Mouse (Mus musculus): ENCODE results near the gene Olfr1024. TPM values are rescaled to one million over a fixed set of nuclear protein-coding genes. Genes with fewer than 3 reads are reported as not detected.

Gene Olfr1024
- total and polyA plus RNA-seq, 3 experiments: not detected

DNA sequence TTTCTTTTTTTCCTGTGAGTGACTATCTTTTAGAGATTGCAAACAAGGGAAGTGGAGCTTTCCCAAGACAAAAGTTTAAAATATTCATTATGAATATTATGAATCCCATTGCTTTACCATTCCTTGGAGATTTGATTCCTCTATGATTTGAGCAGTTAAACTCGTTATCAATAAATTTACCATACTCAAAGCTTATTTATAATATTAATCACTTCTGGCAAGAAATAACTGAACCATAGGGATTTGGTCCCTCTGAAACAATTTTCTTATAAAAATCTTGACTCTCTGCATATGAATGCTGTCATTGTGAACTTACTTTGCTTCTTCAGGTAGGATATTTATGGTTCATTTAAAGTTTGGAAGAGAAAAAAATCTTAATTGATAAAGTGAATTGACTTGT is 10.0 kb upstream of the Olfr1024 start, which contains the start of gene Olfr1025-ps1:
Gene Olfr1025-ps1, plus strand, starts transcription at position 301 of the 400 bp plus-strand sequence.
- no peaks in the 10 kb centered on the region for H3K4me1 ChIP-seq (ENCODE audit: control insufficient read depth in 1 of 2, insufficient read depth in 2 of 2)
- TF ChIP-seq RCOR1 (conservative IDR thresholded peaks at IDR 0.05; ENCODE audit: low read depth, low read length) (no peak), USF2 (conservative IDR thresholded peaks at IDR 0.05; ENCODE audit: low read depth, low read length) (no peak), KAT2A (IDR thresholded peaks at IDR 0.05; ENCODE audit: insufficient replicate concordance, low read length) (no peak), MEF2A (IDR thresholded peaks at IDR 0.05; ENCODE audit: borderline replicate concordance, low read depth, low read length) (no peak), EP300 (IDR thresholded peaks at IDR 0.05; ENCODE audit: low read length) (no peak), HCFC1 (IDR thresholded peaks at IDR 0.05; ENCODE audit: low read depth, low read length) (no peak)
- no peak within 1 kb of the TSS for H3K4me3 ChIP-seq (replicated peaks in 1 of 3; ENCODE audit: low read depth in 2 of 3, low read length in 2 of 3, poor library complexity in 1 of 3)
- in situ Hi-C loops (cut with MboI; ENCODE audit: low pct_ligation_motif_present, low pct_unique_long_range_greater_than_20kb, low sequenced_read_pairs) (no loop called here), dilution Hi-C loops (cut with MboI; ENCODE audit: extremely low pct_ligation_motif_present, extremely low pct_unique_long_range_greater_than_20kb, low sequenced_read_pairs) (no loop called here)
- H3K79me2 ChIP-seq (replicated peaks; ENCODE audit: control insufficient read depth, extremely low read depth, insufficient read depth, poor library complexity, severe bottlenecking): no peaks in the 10 kb centered on the region
- H3K27ac ChIP-seq (ENCODE audit: insufficient read depth, low read depth): no peak within 1 kb of the TSS
- no peaks in the 10 kb centered on the region for H3K27me3 ChIP-seq (replicated peaks)
- no peaks in the 10 kb centered on the region for H3K36me3 ChIP-seq (replicated peaks in 1 of 2; ENCODE audit: control insufficient read depth in 1 of 2, insufficient read depth in 1 of 2, low read length in 1 of 2)
- no peak for DNase-seq (ENCODE audit: extremely low read depth)
- no peak within 1 kb of the TSS for H3K9ac ChIP-seq (ENCODE audit: insufficient read depth, low read depth)
- no peak within 1 kb of the TSS for H3K4me2 ChIP-seq (ENCODE audit: insufficient read depth, low read depth, poor library complexity, severe bottlenecking)
- peaks cover 7% of the 10 kb centered on the region for H3K9me3 ChIP-seq (replicated peaks; ENCODE audit: low read length)

DNA sequence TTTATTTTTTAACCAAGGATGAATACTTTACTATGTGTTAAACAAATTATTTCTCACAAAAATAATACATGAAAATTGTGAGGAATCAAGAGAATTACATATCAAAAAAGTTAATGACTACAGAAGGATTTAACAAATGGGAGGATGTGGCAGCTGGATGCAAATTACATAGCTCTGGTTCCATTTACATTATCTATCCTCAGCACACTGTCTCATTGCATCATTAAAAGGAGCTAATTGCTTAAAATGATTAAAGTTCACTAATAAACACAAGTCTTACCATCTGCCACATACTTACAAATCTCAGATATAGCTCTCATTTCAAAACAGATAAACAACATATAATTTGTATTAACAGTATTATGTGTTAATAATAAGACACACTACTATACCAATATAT is 8.3 kb upstream of the Olfr1024 start:
- Histone ChIP-seq H3K27ac (ENCODE audit: insufficient read depth, low read depth) (no peak overlapping the region), H3K79me2 (replicated peaks; ENCODE audit: control insufficient read depth, extremely low read depth, insufficient read depth, poor library complexity, severe bottlenecking) (no peaks in the 10 kb centered on the region), H3K9me3 (replicated peaks; ENCODE audit: low read length) (peaks cover 11% of the 10 kb centered on the region), H3K36me3 (replicated peaks in 1 of 2; ENCODE audit: control insufficient read depth in 1 of 2, insufficient read depth in 1 of 2, low read length in 1 of 2) (no peaks in the 10 kb centered on the region), H3K4me1 (ENCODE audit: control insufficient read depth in 1 of 2, insufficient read depth in 2 of 2) (no peaks in the 10 kb centered on the region), H3K4me3 (replicated peaks in 1 of 3; ENCODE audit: low read depth in 2 of 3, low read length in 2 of 3, poor library complexity in 1 of 3) (no peak overlapping the region), H3K9ac (ENCODE audit: insufficient read depth, low read depth) (no peak overlapping the region), H3K27me3 (replicated peaks) (no peaks in the 10 kb centered on the region), H3K4me2 (ENCODE audit: insufficient read depth, low read depth, poor library complexity, severe bottlenecking) (no peak overlapping the region)
- in situ Hi-C loops (cut with MboI; ENCODE audit: low pct_ligation_motif_present, low pct_unique_long_range_greater_than_20kb, low sequenced_read_pairs): no loop called here
- no peak for TF ChIP-seq KAT2A (IDR thresholded peaks at IDR 0.05; ENCODE audit: insufficient replicate concordance, low read length)
- no peak for TF ChIP-seq RAD21 (IDR thresholded peaks at IDR 0.05; ENCODE audit: low read depth, low read length)
- no peak for TF ChIP-seq ELF1 (IDR thresholded peaks at IDR 0.05; ENCODE audit: low read depth, low read length)
- no peak for TF ChIP-seq MXI1 (IDR thresholded peaks at IDR 0.05; ENCODE audit: low read depth, low read length)
- TF ChIP-seq E2F4 (IDR thresholded peaks at IDR 0.05; ENCODE audit: insufficient replicate concordance, low read depth, low read length): no peak
- no peak for TF ChIP-seq NELFE (IDR thresholded peaks at IDR 0.05; ENCODE audit: low read depth, low read length)
- TF ChIP-seq TBP (conservative IDR thresholded peaks at IDR 0.05; ENCODE audit: low read depth, low read length): no peak
- DNase-seq (ENCODE audit: extremely low read depth): no peak
- dilution Hi-C loops (cut with MboI; ENCODE audit: extremely low pct_ligation_motif_present, extremely low pct_unique_long_range_greater_than_20kb, low sequenced_read_pairs): no loop called here

GRCm38 (mm10) chr2:85885340-85885739 is 19.5 kb downstream of the Olfr1024 start, which contains the start of gene Olfr1023:
Olfr1023 (plus strand) TSS chr2:85885640.
- TF ChIP-seq IRF4 (IDR thresholded peaks at IDR 0.05; ENCODE audit: low read depth, low read length) (no peak), NRF1 (IDR thresholded peaks at IDR 0.05; ENCODE audit: low read depth, low read length) (no peak)
- Histone ChIP-seq H3K9me3 (replicated peaks; ENCODE audit: low read length) (peaks cover 18% of the 10 kb centered on the region), H3K4me2 (ENCODE audit: insufficient read depth, low read depth, poor library complexity, severe bottlenecking) (no peak within 1 kb of the TSS), H3K9ac (ENCODE audit: insufficient read depth, low read depth) (no peak within 1 kb of the TSS), H3K27me3 (replicated peaks) (no peaks in the 10 kb centered on the region), H3K79me2 (replicated peaks; ENCODE audit: control insufficient read depth, extremely low read depth, insufficient read depth, poor library complexity, severe bottlenecking) (no peaks in the 10 kb centered on the region), H3K36me3 (replicated peaks in 1 of 2; ENCODE audit: control insufficient read depth in 1 of 2, insufficient read depth in 1 of 2, low read length in 1 of 2) (no peaks in the 10 kb centered on the region), H3K27ac (ENCODE audit: insufficient read depth, low read depth) (no peak within 1 kb of the TSS), H3K4me3 (replicated peaks in 1 of 3; ENCODE audit: low read depth in 2 of 3, low read length in 2 of 3, poor library complexity in 1 of 3) (no peak within 1 kb of the TSS), H3K4me1 (ENCODE audit: control insufficient read depth in 1 of 2, insufficient read depth in 2 of 2) (no peaks in the 10 kb centered on the region)
- no peak for DNase-seq (ENCODE audit: extremely low read depth)
- in situ Hi-C loops (cut with MboI; ENCODE audit: low pct_ligation_motif_present, low pct_unique_long_range_greater_than_20kb, low sequenced_read_pairs) (no loop called here), dilution Hi-C loops (cut with MboI; ENCODE audit: extremely low pct_ligation_motif_present, extremely low pct_unique_long_range_greater_than_20kb, low sequenced_read_pairs) (no loop called here)
